Mouse (Mus musculus): Measurements from ENCODE around the gene E330017A01Rik. TPM values are rescaled to one million over a fixed set of nuclear protein-coding genes. Genes with fewer than 3 reads are reported as not detected.

The E330017A01Rik gene
- total RNA-seq, 4 experiments from 2014 or later, result not detected

Other genes with a start within 250 kb of the E330017A01Rik start
- gene Dcbld2, start 230.3 kb downstream of the E330017A01Rik start, total RNA-seq (2022), result 10 to 100 TPM in 3 of 4 experiments, 1 to 10 TPM in 1; 9.6 to 14.1 (median 11.4) TPM
- 10 to 100 TPM; 13.6 to 30.8 (median 17.8) TPM for gene St3gal6, start 114.5 kb downstream of the E330017A01Rik start, total RNA-seq (2022)
- gene Gm813, start 21.8 kb downstream of the E330017A01Rik start, total RNA-seq (2022), result not detected
- gene Cpox, start 31.6 kb upstream of the E330017A01Rik start, total RNA-seq (2022), result 10 to 100 TPM; 20.3 to 28.0 (median 21.7) TPM
- not detected for gene Gpr15, start 80.3 kb upstream of the E330017A01Rik start, total RNA-seq (2022)
- 10 to 100 TPM; 47.0 to 70.2 (median 58.4) TPM for gene Cldnd1, start 89.2 kb upstream of the E330017A01Rik start, total RNA-seq (2022)
- gene Olfr172, start 124.4 kb upstream of the E330017A01Rik start, total RNA-seq (2022), result not detected
- not detected for gene Olfr173, start 161.5 kb upstream of the E330017A01Rik start, total RNA-seq (2022)
- not detected for gene Olfr175-ps1, start 188.0 kb upstream of the E330017A01Rik start, total RNA-seq (2022)
- gene Olfr177, start 236.0 kb upstream of the E330017A01Rik start, total RNA-seq (2022), result not detected